Mouse (Mus musculus): ENCODE data around the gene Amigo1. TPM values are rescaled to one million over a fixed set of nuclear protein-coding genes. Genes with fewer than 3 reads are reported as not detected.

Gene Amigo1
- 10 to 100 TPM; 30.3 to 36.5 (median 32.6) TPM for total RNA-seq (2022)

GRCm38 (mm10) chr3:108186098-108187047 is at the start of gene Amigo1:
Gene Amigo1 (plus strand): TSS chr3:108186335.
- DNase-seq (ENCODE audit: low spot score in 2 of 2), result no peak

GRCm38 (mm10) chr3:108139113-108139512 is 47.0 kb upstream of the Amigo1 start:
- no peak for DNase-seq (ENCODE audit: low spot score in 2 of 2)

GRCm38 (mm10) chr3:108140786-108141185 is 45.3 kb upstream of the Amigo1 start:
- DNase-seq (ENCODE audit: low spot score in 2 of 2), result no peak

- peak; percentile 81 to 86 for DNase-seq (ENCODE audit: low spot score in 2 of 2)
These were observed 40.3 kb upstream of the Amigo1 start, which contains the start of gene Gnai3 for GRCm38 (mm10) chr3:108145534-108146445. Gene Gnai3 (minus strand): TSS chr3:108146146.

- no peak for DNase-seq (ENCODE audit: low spot score in 2 of 2)
These were observed 39.5 kb upstream of the Amigo1 start for GRCm38 (mm10) chr3:108146671-108147070.

- DNase-seq (ENCODE audit: low spot score in 2 of 2), result peak; percentile 81 to 84
These were observed 38.5 kb upstream of the Amigo1 start for GRCm38 (mm10) chr3:108147386-108148235.

- DNase-seq (ENCODE audit: low spot score in 2 of 2), result no peak
These were observed 33.8 kb upstream of the Amigo1 start for GRCm38 (mm10) chr3:108152290-108152689.

- DNase-seq (ENCODE audit: low spot score in 2 of 2), result no peak
These were observed 31.5 kb upstream of the Amigo1 start, which contains the start of gene Gpr61 for GRCm38 (mm10) chr3:108154656-108155055. Gene Gpr61 (minus strand): TSS chr3:108154882.

- DNase-seq (ENCODE audit: low spot score in 2 of 2), result peak in 1 of 2 experiments; percentile 44
These were observed 27.6 kb upstream of the Amigo1 start for GRCm38 (mm10) chr3:108158383-108159037.

GRCm38 (mm10) chr3:108164091-108164490 is 22.0 kb upstream of the Amigo1 start:
- DNase-seq (ENCODE audit: low spot score in 2 of 2), result no peak

- DNase-seq (ENCODE audit: low spot score in 2 of 2), result peak; percentile 69 to 77
These were observed 21.3 kb upstream of the Amigo1 start for GRCm38 (mm10) chr3:108164807-108165206.

GRCm38 (mm10) chr3:108165532-108166315 is 20.4 kb upstream of the Amigo1 start:
- peak; percentile 37 to 49 for DNase-seq (ENCODE audit: low spot score in 2 of 2)

- DNase-seq (ENCODE audit: low spot score in 2 of 2), result peak; percentile 76 to 86
These were observed 19.5 kb upstream of the Amigo1 start for GRCm38 (mm10) chr3:108166486-108167211.

- DNase-seq (ENCODE audit: low spot score in 2 of 2), result peak in 1 of 2 experiments; percentile 48
These were observed 18.6 kb upstream of the Amigo1 start for GRCm38 (mm10) chr3:108167499-108167898.

GRCm38 (mm10) chr3:108169199-108169598 is 16.9 kb upstream of the Amigo1 start:
- DNase-seq (ENCODE audit: low spot score in 2 of 2), result no peak

GRCm38 (mm10) chr3:108174672-108175531 is 11.2 kb upstream of the Amigo1 start:
- no peak for DNase-seq (ENCODE audit: low spot score in 2 of 2)
